Mouse (Mus musculus) neutrophil, adult 65 days (primary cell): Measurements from ENCODE around the gene Vmn1r5. TPM values are rescaled to one million over a fixed set of nuclear protein-coding genes. Genes with fewer than 3 reads are reported as not detected.

Source experiments
- total RNA-seq: library from RNA; stranded (reverse); gene quantifications from 2 replicates; pipeline ENCODE4 v1.2.4, GENCODE M21; 2023

Gene Vmn1r5
- total RNA-seq = not detected in 2 replicates

GRCm38 (mm10) chr6:56969973-56970372, at the start of gene Vmn1r5:
Vmn1r5 (plus strand) TSS chr6:56970273.

GRCm38 (mm10) chr6:56923726-56924707, 46.1 kb upstream of the Vmn1r5 start, which contains the start of the genes Nt5c3 and Vmn1r4:
Nt5c3 (minus strand) TSS chr6:56923932.
Vmn1r4 (plus strand) TSS chr6:56924015.

GRCm38 (mm10) chr6:56996943-56997342, 26.9 kb downstream of the Vmn1r5 start, which contains the start of gene Vmn1r6:
Vmn1r6 (plus strand) TSS chr6:56997243.

GRCm38 (mm10) chr6:57025224-57025623, 55.2 kb downstream of the Vmn1r5 start, which contains the start of gene Vmn1r7:
Vmn1r7 (minus strand) TSS chr6:57025324.

GRCm38 (mm10) chr6:57031984-57032383, 61.9 kb downstream of the Vmn1r5 start, which contains the start of gene Vmn1r8:
Vmn1r8 (plus strand) TSS chr6:57032284.

Other genes with a start within 250 kb of the Vmn1r5 start
- 46.8 and 49.6 TPM in 2 replicates for gene Kbtbd2, start 172.5 kb upstream of the Vmn1r5 start, total RNA-seq
- gene Fkbp9, start 138.2 kb upstream of the Vmn1r5 start, total RNA-seq = 0.98 and 1.5 TPM in 2 replicates
- gene Nt5c3, start 46.3 kb upstream of the Vmn1r5 start, total RNA-seq = 32.1 and 33.8 TPM in 2 replicates
- gene Vmn1r4, start 46.3 kb upstream of the Vmn1r5 start, total RNA-seq = not detected in 2 replicates
- gene Vmn1r6, start 27.0 kb downstream of the Vmn1r5 start, total RNA-seq = not detected in 2 replicates
- gene Vmn1r7, start 55.1 kb downstream of the Vmn1r5 start, total RNA-seq = not detected in 2 replicates
- not detected in 2 replicates for gene Vmn1r8, start 62.0 kb downstream of the Vmn1r5 start, total RNA-seq
- gene Vmn1r9, start 96.5 kb downstream of the Vmn1r5 start, total RNA-seq = not detected in 2 replicates
- not detected in 2 replicates for gene Vmn1r10, start 139.2 kb downstream of the Vmn1r5 start, total RNA-seq
- gene Vmn1r11, start 163.2 kb downstream of the Vmn1r5 start, total RNA-seq = not detected in 2 replicates
- 0.14 and 0.16 TPM in 2 replicates for gene Vmn1r12, start 186.6 kb downstream of the Vmn1r5 start, total RNA-seq
- gene Vmn1r13, start 233.0 kb downstream of the Vmn1r5 start, total RNA-seq = not detected in 2 replicates